In genomic region chr9:95639919-95640318, GRCm38 (mm10) we compare ENCODE assay signal across 24 mouse cellular contexts. TPM values are rescaled to one million over a fixed set of nuclear protein-coding genes. Genes with fewer than 3 reads are reported as not detected.
A peak's percentile ranks its signal among the peaks of the same experiment; 100 is the strongest.
DNase-seq lines count a peak whose midpoint lies in the region; ATAC-seq and TF ChIP-seq lines count a peak whose summit lies in the region.
"Had no signal": no experiment of that assay in that cellular context is flagged by ENCODE, and none has a peak within 500 bp of the region (broad histone marks: within the 10 kb centered on the region; RNA-seq: fewer than 3 reads in every experiment).

No protein-coding gene starts in this region.

- 37% methylated on average over 4 of the region's 4 CpGs for WGBS in lung, postnatal 0 days

- no peak overlapping the region for H3K4me2 ChIP-seq in lung, postnatal 0 days (replicated peaks; ENCODE audit: low read depth, low read length)
- H3K4me2 ChIP-seq in myocyte (ENCODE audit: low read depth): peak overlapping the region; percentile 79
- H3K4me2 ChIP-seq: embryonic facial prominence, embryonic 12.5 days; heart, embryonic 11.5 days; heart, embryonic 15.5 days; hindbrain, embryonic 15.5 days had no signal

- H3K9ac ChIP-seq in lung, postnatal 0 days (replicated peaks; ENCODE audit: low read depth): no peak overlapping the region
- H3K9ac ChIP-seq: embryonic facial prominence, embryonic 12.5 days; heart, embryonic 15.5 days; hindbrain, embryonic 15.5 days had no signal

- H3K27me3 ChIP-seq in lung, postnatal 0 days (replicated peaks; ENCODE audit: insufficient read depth, low read length): peaks cover 3% of the 10 kb centered on the region; the same call in 1 of the 2 replicates
- H3K27me3 ChIP-seq in myocyte (ENCODE audit: control insufficient read depth, insufficient read depth, insufficient read length): no peaks in the 10 kb centered on the region
- H3K27me3 ChIP-seq: CH12.LX had no signal

- H3K4me3 ChIP-seq in lung, postnatal 0 days (ENCODE audit: low read depth, low read length): no peak overlapping the region
- no peak overlapping the region for H3K4me3 ChIP-seq in myocyte
- H3K4me3 ChIP-seq: embryonic facial prominence, embryonic 12.5 days; heart, adult 2 months; heart, embryonic 15.5 days; hindbrain, embryonic 10.5 days; hindbrain, embryonic 15.5 days had no signal

- no peak for TF ChIP-seq CTCF in lung, postnatal 0 days (IDR thresholded peaks at IDR 0.05)

- no peak for TF ChIP-seq EP300 in lung, postnatal 0 days (IDR thresholded peaks at IDR 0.05)

- H3K27ac ChIP-seq in lung, postnatal 0 days (ENCODE audit: low read length): no peak overlapping the region
- H3K27ac ChIP-seq: embryonic facial prominence, embryonic 12.5 days; heart, adult 2 months; heart, embryonic 15.5 days; hindbrain, embryonic 10.5 days; hindbrain, embryonic 15.5 days had no signal

- H3K79me2 ChIP-seq in myocyte (ENCODE audit: control insufficient read depth, insufficient read depth): peaks cover 3% of the 10 kb centered on the region

- ATAC-seq in lung, postnatal 0 days: no peak
- ATAC-seq in granulocyte monocyte progenitor cell, adult 5-6 weeks (replicated peaks; ENCODE audit: poor library complexity, severe bottlenecking): no peak
- ATAC-seq: forebrain, embryonic 16.5 days; intestine, embryonic 16.5 days had no signal

- H3ac ChIP-seq in myocyte (ENCODE audit: control insufficient read depth, insufficient read length): no peak overlapping the region

- no peaks in the 10 kb centered on the region for H3K36me3 ChIP-seq in lung, postnatal 0 days (ENCODE audit: insufficient read depth, low read length)
- no peaks in the 10 kb centered on the region for H3K36me3 ChIP-seq in myocyte (ENCODE audit: control insufficient read depth, insufficient read depth)
- H3K36me3 ChIP-seq: embryonic facial prominence, embryonic 12.5 days; G1E; heart, embryonic 15.5 days; hindbrain, embryonic 10.5 days; hindbrain, embryonic 15.5 days had no signal

- no peaks in the 10 kb centered on the region for H3K4me1 ChIP-seq in lung, postnatal 0 days (ENCODE audit: insufficient read depth, low read depth, low read length)
- H3K4me1 ChIP-seq: embryonic facial prominence, embryonic 12.5 days had no signal

- DNase-seq in lung, postnatal 10 days: peak; percentile 41
- no peak for DNase-seq in lung, postnatal 0 days (ENCODE audit: low spot score)
- peak; percentile 25 for DNase-seq in 3T3-L1 (ENCODE audit: low read depth, low spot score)
- DNase-seq in ES-CJ7 (ENCODE audit: low read depth, low spot score): peak; percentile 71
- DNase-seq in cerebellum, postnatal 25 days: no peak
- DNase-seq: adrenal gland, adult 2 months; adrenal gland, postnatal 25 days; B cell, adult 2 months; cerebellum, adult 8-10 months; cerebellum, postnatal 14 days; gastrocnemius, postnatal 14 days; kidney, adult 8-10 months had no signal

- H3K9me3 ChIP-seq in lung, postnatal 0 days (ENCODE audit: low read length): no peaks in the 10 kb centered on the region
- H3K9me3 ChIP-seq: embryonic facial prominence, embryonic 12.5 days; heart, embryonic 15.5 days; hindbrain, embryonic 10.5 days; hindbrain, embryonic 15.5 days had no signal

- TF ChIP-seq POLR2A in myocyte (IDR thresholded peaks at IDR 0.05; ENCODE audit: insufficient read length, low read depth): no peak

TF ChIP-seq in myocyte, 11 proteins besides CTCF, POLR2A, EP300 and RAD21:
- TF ChIP-seq E2F4 (IDR thresholded peaks at IDR 0.05; ENCODE audit: insufficient read depth) (no peak), POLR2AphosphoS2 (IDR thresholded peaks at IDR 0.05; ENCODE audit: insufficient read length, low read depth) (no peak), MYOD1 (IDR thresholded peaks at IDR 0.05; ENCODE audit: control insufficient read depth in 1 of 3, insufficient read length in 2 of 3, low read depth in 2 of 3) (no peak), MAX (IDR thresholded peaks at IDR 0.05; ENCODE audit: low read depth) (no peak), USF1 (IDR thresholded peaks at IDR 0.05; ENCODE audit: low read depth) (peak; percentile 11), TCF3 (IDR thresholded peaks at IDR 0.05; ENCODE audit: insufficient read length, low read depth) (no peak)

RNA-seq across cellular contexts. Expression of gene Pcolce2, which starts 2.5 kb away (rescaled TPM):
- polyA plus RNA-seq in lung, postnatal 0 days (2015; fragmentation: Nextera tagmentation; extraction: Ambion mirVana): 45.7 and 52.1 TPM in 2 replicates
- polyA plus RNA-seq in myocyte (2012; fragmentation: generic; extraction: Trizol): 13.9 TPM
- total RNA-seq in granulocyte monocyte progenitor cell, adult 5-6 weeks (2014; fragmentation: Nextera tagmentation): not detected in 2 replicates
- total RNA-seq in granulocyte monocyte progenitor cell, adult 5-6 weeks (2017): not detected in 2 replicates
- polyA plus RNA-seq: G1E had no signal

Comparison
In these comparisons a context has a peak if more than half of its experiments do, and no peak if none do; other contexts are left out.
1. DNase-seq: peak in lung, postnatal 10 days (single experiment), 3T3-L1 (single experiment) and ES-CJ7 (single experiment); none in lung, postnatal 0 days (single experiment) and cerebellum, postnatal 25 days (0 of 2).